Mouse (Mus musculus) midbrain, postnatal 0 days (tissue): Measurements from ENCODE around the gene Fam241b. TPM values are rescaled to one million over a fixed set of nuclear protein-coding genes. Genes with fewer than 3 reads are reported as not detected.
A peak's percentile ranks its signal among the peaks of the same experiment; 100 is the strongest.

Experiments used
- ATAC-seq: fragments of 200-750 bp; cut with Nextera tagmentation; 2 replicates; pipeline ENCODE4 v1.8.0; 2017; ENCODE audit warnings: moderate number of reproducible peaks, mild to moderate bottlenecking, moderate TSS enrichment, moderate library complexity; ENCODE audit not compliant: low FRiP score
- DNase-seq: peaks from one replicate; pipeline ENCODE4 v3.0.0-alpha.2; 2015; ENCODE audit warnings: low spot score
- H3K27ac ChIP-seq: fragments of 300-500 bp; sonication (generic); 2 replicates; pipeline ENCODE4 v1.5.1; 2014; ENCODE audit warnings: low read depth, mild to moderate bottlenecking, low read length, mixed read lengths
- H3K27me3 ChIP-seq: fragments of 300-500 bp; sonication (generic); 2 replicates; pipeline ENCODE4 v1.6.1; 2014; ENCODE audit warnings: low read length, control low read depth, mixed read lengths; ENCODE audit not compliant: insufficient read depth
- H3K36me3 ChIP-seq: fragments of 300-500 bp; sonication (generic); 2 replicates; pipeline ENCODE4 v1.6.1; 2014; ENCODE audit warnings: low read length, control low read depth, mixed read lengths; ENCODE audit not compliant: insufficient read depth
- H3K4me1 ChIP-seq: fragments of 300-500 bp; sonication (generic); 2 replicates; pipeline ENCODE4 v1.6.1; 2014; ENCODE audit warnings: mild to moderate bottlenecking, control low read depth, antibody characterized with exemption, low read length, mixed read lengths; ENCODE audit not compliant: insufficient read depth
- H3K4me2 ChIP-seq: fragments of 300-500 bp; sonication (generic); 2 replicates; pipeline ENCODE4 v1.6.1; 2014; ENCODE audit warnings: low read depth, mild to moderate bottlenecking, low read length, mixed read lengths; ENCODE audit not compliant: poor library complexity, severe bottlenecking
- H3K4me3 ChIP-seq: fragments of 300-500 bp; sonication (generic); 2 replicates; pipeline ENCODE4 v1.5.1; 2014; ENCODE audit warnings: low read depth, mild to moderate bottlenecking, low read length, moderate library complexity
- H3K9ac ChIP-seq: fragments of 300-500 bp; sonication (generic); replicated peaks from 2 replicates; pipeline ENCODE4 v1.6.1; 2014; ENCODE audit warnings: mild to moderate bottlenecking, low read length, moderate library complexity, mixed read lengths; ENCODE audit not compliant: poor library complexity, severe bottlenecking
- H3K9me3 ChIP-seq: fragments of 300-500 bp; sonication (generic); 2 replicates; pipeline ENCODE4 v1.6.1; 2016; ENCODE audit warnings: low read length, control low read depth
- CTCF ChIP-seq: IDR thresholded peaks from 2 replicates; pipeline ENCODE4 v1.5.1; 2016; ENCODE audit warnings: antibody characterized with exemption, mild to moderate bottlenecking
- WGBS: fragments of 180-500 bp; shearing (Covaris S2); extraction: QIAGEN DNeasy Blood & Tissue Kit; methylation state at CpG from one replicate; pipeline ENCODE4 v1.1.7; 2014; 5-methylcytosine and 5-hydroxymethylcytosine counted together
- polyA plus RNA-seq: library from polyadenylated mRNA; unstranded; fragments of >200 nt; fragmentation: Nextera tagmentation; extraction: Ambion mirVana; gene quantifications from 2 replicates; pipeline ENCODE4 v1.2.1, GENCODE M21; 2015
- total RNA-seq: library from RNA; depleted of rRNA; stranded (reverse); fragments of >200 nt; gene quantifications from 2 replicates; pipeline ENCODE4 v1.2.3, GENCODE M21; 2014

Gene Fam241b
- total and polyA plus RNA-seq, 2 experiments from 2014 or later = 101 to 208 TPM

DNA sequence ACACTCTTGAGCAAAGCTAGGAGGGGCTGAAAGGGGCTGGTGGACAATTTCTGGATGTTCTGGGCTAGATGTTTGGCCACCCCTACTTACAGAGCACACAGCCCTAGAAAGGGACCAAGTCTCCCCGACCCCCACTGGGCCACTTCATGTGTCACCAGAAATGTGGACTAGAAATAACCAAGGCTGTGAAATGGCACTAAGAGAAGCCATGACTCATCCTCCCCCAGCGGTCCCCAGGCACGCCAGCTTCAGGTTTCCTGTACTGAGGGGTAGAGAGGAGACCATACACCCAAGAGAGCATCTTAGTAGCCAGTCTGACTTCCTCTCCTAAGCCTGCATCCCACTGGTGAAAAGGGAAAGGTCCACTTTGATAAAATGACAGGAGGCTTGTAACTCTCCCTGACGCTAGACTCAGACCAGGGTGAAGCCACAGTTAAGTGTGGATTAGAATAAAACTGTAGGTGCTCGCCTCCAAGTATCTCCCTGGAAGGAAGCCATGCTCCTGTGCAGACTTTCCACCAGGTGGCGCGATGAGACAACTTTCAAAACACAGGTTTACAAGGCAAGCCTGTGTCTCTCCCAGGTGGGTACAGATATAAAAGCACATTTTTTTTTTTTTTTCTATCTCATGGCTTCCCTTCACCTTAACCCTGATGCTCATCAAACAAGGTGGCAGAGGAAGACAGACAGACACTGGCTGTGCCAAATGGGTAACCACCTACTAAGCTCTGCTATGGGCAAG is 38.7 kb downstream of the Fam241b start:
- TF ChIP-seq CTCF = peak; percentile 93
- ATAC-seq = no peak

DNA sequence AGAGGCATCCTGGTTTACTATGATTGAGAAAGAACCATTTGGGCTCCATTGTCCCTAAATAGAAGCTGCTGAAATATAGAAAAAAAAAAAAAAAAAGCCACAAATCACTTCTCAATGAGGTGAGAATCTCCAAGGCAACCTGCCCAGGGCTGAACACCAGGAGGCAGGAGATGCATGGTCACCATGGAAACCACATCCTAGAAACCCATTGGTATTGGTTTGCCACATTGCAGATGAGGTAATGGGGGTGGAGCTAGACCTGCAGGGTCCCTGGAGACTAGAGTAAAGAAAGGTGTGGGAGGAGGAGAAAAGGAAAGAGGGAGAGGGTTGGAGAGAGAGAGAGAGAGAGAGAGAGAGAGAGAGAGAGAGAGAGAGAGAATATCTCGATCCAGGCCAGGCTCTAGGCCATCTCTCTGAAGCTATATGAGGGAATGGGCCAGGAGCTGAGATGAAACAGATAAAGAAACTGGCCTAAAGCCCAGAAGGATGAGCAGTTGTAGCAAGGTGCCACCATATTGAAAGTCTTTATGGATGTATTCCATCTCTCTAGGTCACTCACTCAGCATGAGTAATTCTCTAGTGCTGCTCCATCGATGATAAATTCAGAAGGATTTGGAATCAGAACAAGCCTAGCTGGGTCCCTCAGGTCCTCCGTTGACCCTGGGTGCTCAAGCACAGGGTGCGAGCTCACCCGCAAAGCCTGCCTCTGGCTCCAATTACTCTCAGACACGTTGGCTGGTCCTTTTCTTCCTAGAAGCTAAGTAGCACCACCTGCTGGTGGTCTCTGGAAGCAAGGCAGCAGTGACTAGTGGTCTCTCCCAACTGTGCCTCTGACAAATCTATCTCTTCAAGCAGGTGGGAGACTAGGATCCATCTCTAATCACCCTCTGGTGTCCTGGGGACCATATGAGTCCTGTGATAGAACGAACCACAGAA is 41.9 kb downstream of the Fam241b start:
- H3K9ac ChIP-seq = no peak overlapping the region
- H3K27me3 ChIP-seq = no peaks in the 10 kb centered on the region
- ATAC-seq = peak; percentile 89
- H3K4me1 ChIP-seq = peaks cover 26% of the 10 kb centered on the region
- WGBS = 7% methylated on average over 7 of the region's 7 CpGs
- H3K36me3 ChIP-seq = no peaks in the 10 kb centered on the region
- peak; percentile 94 for TF ChIP-seq CTCF
- no peaks in the 10 kb centered on the region for H3K9me3 ChIP-seq
- peak; percentile 98 for DNase-seq
- no peak overlapping the region for H3K4me3 ChIP-seq
- H3K4me2 ChIP-seq = no peak overlapping the region
- peak overlapping the region; percentile 96 for H3K27ac ChIP-seq

More for the DNA sequence above, 38.7 kb downstream of the Fam241b start:
- Histone ChIP-seq H3K9me3 (no peaks in the 10 kb centered on the region), H3K4me1 (peaks cover 24% of the 10 kb centered on the region), H3K27me3 (no peaks in the 10 kb centered on the region), H3K4me2 (no peak overlapping the region), H3K36me3 (peaks cover 6% of the 10 kb centered on the region; the same call in 1 of the 2 replicates), H3K9ac (no peak overlapping the region), H3K27ac (no peak overlapping the region), H3K4me3 (no peak overlapping the region)
- peak; percentile 87 for DNase-seq
- WGBS = 28% methylated on average over 7 of the region's 7 CpGs

DNA sequence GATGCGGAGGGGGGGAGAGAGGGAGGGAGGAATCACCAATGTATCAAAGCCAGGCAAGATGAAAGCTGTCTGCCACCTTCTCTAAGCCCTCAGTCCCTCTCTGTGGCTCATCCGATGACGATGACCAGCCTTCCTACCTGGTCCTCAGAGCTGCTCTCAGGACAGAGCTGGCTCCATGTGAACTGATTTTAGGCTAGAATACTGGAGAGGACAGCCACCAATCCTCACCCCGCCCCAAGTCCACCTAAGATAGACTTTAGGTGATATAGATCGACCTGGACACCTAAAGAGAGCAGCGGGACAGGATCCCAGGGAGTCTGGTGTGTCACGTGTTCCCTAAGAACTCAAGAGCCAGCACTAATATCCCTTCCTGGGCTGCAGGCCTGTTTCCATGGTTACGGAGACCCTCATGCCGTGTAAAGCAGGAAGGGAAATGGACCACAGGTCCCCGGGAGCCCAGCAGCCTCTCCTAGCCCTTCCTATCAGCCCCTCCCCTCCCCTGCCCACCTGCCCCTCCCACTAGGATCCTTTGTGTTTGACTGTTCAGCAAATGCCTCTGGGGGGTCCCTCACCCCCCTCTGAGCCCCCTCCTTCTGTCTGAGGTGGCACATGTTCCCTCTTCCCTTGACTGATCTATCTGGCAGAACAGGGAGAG is 43.8 kb downstream of the Fam241b start:
- DNase-seq (peak; percentile 79), ATAC-seq (peak; percentile 48)
- Histone ChIP-seq H3K36me3 (no peaks in the 10 kb centered on the region), H3K27me3 (no peaks in the 10 kb centered on the region), H3K4me3 (no peak overlapping the region), H3K27ac (peak overlapping the region; percentile 96), H3K4me1 (peaks cover 26% of the 10 kb centered on the region), H3K9ac (no peak overlapping the region), H3K9me3 (no peaks in the 10 kb centered on the region), H3K4me2 (no peak overlapping the region)
- TF ChIP-seq CTCF = no peak
- 26% methylated on average over 10 of the region's 10 CpGs for WGBS

DNA sequence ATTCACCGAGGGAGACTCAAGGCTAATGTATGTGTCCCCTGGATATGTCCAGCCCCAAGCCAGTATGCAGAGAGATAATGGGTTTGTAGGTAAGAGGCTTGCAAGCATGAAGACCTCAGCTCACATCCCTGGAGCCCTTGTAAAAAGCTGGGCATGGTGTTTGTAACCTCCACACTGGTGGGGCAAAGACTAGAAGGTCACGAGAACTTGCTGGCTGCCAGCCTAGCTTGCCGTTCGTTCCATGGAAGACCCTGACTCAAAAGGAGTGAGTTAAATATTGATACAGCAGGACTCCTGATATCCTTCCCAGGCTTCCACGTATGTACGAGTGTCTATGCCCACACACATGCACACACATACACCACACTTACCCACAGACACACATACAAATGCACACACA is 49.3 kb downstream of the Fam241b start:
- no peak for TF ChIP-seq CTCF
- Histone ChIP-seq H3K4me3 (no peak overlapping the region), H3K9me3 (no peaks in the 10 kb centered on the region), H3K4me2 (no peak overlapping the region), H3K4me1 (0 out of 2 replicates have a peak, but pooled peaks cover 3% of the 10 kb centered on the region), H3K27ac (no peak overlapping the region), H3K9ac (no peak overlapping the region), H3K36me3 (no peaks in the 10 kb centered on the region), H3K27me3 (no peaks in the 10 kb centered on the region)
- no peak for ATAC-seq
- DNase-seq = no peak
- WGBS = 87% methylated on average over 6 of the region's 6 CpGs

DNA sequence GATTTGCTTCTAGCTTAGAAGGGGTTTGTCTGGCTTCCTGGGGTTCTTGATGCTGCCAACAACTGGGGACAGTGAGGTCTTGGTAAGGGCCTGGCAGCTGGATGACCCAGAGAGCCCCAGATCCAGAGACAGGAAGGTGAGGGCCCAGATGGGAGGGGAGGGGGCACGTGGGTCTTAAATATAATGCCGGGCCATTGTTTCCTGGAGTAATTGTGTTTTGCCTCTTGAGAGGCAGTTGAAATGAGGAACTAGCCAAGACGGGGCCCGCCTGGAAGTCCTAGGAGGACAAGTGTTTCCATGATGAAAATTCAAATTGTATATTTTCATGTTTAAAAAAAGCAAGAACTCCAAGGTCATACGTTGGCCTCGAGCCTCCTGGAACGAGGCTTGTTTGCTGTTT is 49.8 kb downstream of the Fam241b start:
- Histone ChIP-seq H3K27me3 (no peaks in the 10 kb centered on the region), H3K9me3 (no peaks in the 10 kb centered on the region), H3K27ac (no peak overlapping the region), H3K4me2 (no peak overlapping the region), H3K4me3 (no peak overlapping the region), H3K36me3 (no peaks in the 10 kb centered on the region), H3K9ac (no peak overlapping the region), H3K4me1 (no peaks in the 10 kb centered on the region)
- DNase-seq = no peak
- ATAC-seq = no peak
- TF ChIP-seq CTCF = no peak
- 76% methylated on average over 7 of the region's 7 CpGs for WGBS
